Mouse (Mus musculus): ENCODE measurements around the gene Foxd3.
A peak's percentile ranks its signal among the peaks of the same experiment; 100 is the strongest.

Gene Foxd3

GRCm38 (mm10) chr4:99657430-99657820 lies 1.3 kb downstream of the Foxd3 start:
- DNase-seq (ENCODE audit: low spot score): no peak

GRCm38 (mm10) chr4:99657831-99658470 lies 1.9 kb downstream of the Foxd3 start:
- peak; percentile 70 for DNase-seq (ENCODE audit: low spot score)

DNA sequence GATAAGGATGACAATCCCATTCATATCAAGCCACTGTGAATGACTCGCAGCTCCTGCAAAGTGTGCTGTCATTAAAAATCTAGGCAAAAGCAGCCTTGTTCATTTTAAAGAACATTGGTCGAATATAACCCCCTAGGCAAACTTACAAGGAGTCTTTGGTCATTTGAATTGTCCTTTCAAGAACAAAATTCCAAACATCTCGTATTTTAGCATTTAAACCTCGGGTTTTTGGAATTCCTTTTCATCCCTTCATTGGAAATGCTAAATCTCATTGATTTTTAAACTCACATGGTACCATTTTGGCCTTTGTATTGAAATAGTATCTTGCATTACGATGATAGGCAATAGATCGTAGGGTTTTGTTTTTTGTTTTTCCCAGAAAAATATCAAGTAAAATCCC lies 2.8 kb downstream of the Foxd3 start:
- no peak for DNase-seq (ENCODE audit: low spot score)

DNA sequence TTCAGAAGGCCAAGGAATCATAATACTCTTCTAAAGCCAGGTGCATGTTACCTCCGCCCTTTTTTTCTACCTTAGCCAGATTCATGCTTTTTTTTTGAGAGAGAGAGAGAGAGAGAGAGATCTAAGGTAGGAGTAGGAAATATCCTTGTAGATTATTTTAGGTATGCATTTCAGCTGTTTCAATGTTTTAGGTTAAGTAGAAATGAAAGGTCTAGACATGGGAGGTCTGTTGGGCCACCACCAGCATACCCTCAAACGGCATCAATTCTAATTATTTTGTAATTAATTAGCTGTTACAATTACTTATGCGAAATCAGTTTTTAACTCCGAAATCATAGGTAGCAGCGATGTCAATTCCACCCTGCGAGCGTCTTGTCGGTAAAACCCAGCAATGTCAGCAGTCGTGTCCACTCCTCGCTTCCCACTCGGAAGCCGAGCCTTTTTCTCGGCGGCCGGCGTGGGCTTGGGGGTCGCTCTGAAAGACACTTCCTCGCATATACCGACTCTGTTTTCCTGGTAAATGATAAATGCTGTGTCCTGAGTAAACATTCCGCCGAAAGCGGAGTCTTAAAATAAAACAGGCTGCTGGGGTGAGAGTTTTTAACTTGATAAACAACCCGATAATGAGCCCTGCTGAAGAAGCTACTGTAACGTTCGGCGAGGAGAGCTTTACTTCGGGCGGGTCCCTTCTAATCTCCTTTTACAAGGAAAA lies 3.4 kb downstream of the Foxd3 start:
- DNase-seq (ENCODE audit: low spot score): peak; percentile 24

DNA sequence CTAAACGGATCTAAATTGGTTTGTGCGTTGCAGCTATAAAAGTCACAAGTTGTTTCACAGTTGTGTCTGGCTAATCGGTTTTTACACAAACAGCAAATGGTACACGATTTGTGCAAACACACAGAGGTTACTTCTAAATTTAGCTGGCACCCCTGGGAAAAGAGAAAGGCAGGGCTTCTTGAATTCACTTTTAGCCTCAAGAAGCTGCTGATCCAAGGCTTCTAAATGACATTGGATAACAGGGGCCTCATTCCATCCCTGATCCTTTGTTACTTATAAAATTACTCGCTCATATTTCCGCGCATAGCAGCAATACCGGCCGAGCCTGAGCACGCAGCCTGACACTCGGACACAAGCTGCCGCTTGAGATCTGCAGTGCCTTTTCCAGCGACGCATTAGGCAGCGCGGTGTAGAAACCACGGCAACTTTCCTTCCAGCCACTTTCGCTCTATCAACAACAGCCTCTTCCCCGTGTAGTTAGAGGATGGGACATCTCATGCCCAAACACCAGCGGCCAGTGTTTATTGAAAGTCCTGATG lies 4.0 kb downstream of the Foxd3 start:
- DNase-seq (ENCODE audit: low spot score): peak; percentile 62

GRCm38 (mm10) chr4:99660981-99661380 lies 4.9 kb downstream of the Foxd3 start:
- peak; percentile 93 for DNase-seq (ENCODE audit: low spot score)

GRCm38 (mm10) chr4:99661956-99662355 lies 5.9 kb downstream of the Foxd3 start:
- no peak for DNase-seq (ENCODE audit: low spot score)

- DNase-seq (ENCODE audit: low spot score): no peak
These were observed 6.3 kb downstream of the Foxd3 start for GRCm38 (mm10) chr4:99662431-99662830.

GRCm38 (mm10) chr4:99662841-99663567 lies 6.9 kb downstream of the Foxd3 start:
- DNase-seq (ENCODE audit: low spot score): peak; percentile 17

GRCm38 (mm10) chr4:99663710-99664109 lies 7.6 kb downstream of the Foxd3 start:
- peak; percentile 48 for DNase-seq (ENCODE audit: low spot score)

GRCm38 (mm10) chr4:99670203-99670851 lies 14.2 kb downstream of the Foxd3 start:
- no peak for DNase-seq (ENCODE audit: low spot score)

DNA sequence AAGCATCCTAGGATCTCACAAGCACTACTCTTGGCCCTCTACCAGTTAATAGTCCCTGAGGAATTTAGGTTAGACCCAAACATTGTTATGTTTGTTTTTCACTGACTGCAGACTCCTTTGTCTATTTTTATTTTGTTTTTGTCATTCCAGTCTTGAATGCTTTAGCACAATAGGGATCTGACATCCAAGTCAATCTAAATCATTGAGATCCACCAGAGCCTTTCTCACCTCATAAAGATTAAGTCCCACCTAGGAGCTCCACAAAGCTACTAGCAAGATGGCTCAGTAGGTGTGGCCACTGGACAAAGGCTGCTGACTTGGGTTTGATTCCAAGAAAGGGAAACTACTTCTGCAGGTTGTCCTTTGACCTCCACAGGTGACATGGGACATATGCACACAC lies 19.1 kb downstream of the Foxd3 start:
- no peak for DNase-seq (ENCODE audit: low spot score)

DNA sequence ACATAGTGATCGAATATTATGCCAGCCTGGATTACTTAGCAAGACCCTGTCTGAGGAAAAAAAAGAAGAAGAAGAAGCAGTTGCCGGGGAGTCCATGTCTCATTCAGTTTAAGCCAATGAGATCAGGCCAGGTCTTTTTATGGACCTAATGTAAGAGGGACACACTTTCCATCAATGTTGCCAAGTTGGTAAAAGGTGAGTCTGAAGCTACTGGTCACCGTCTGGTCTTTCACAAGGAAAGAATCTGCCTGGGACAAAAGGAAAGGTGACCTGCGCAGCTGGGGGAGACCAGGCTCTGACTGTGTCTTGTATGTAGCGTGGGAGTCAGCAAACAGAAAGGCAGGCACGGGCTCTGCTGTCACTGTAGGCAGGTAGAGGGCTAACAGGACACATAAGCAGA lies 27.8 kb downstream of the Foxd3 start:
- DNase-seq (ENCODE audit: low spot score): no peak

GRCm38 (mm10) chr4:99686308-99686707 lies 30.2 kb downstream of the Foxd3 start:
- DNase-seq (ENCODE audit: low spot score): peak; percentile 7

Data from embryo, embryonic 10 days (tissue).